In genomic region chr11:67081125-67081649, GRCm38 (mm10) we compare ENCODE assay signal across 7 mouse cellular contexts. TPM values are rescaled to one million over a fixed set of nuclear protein-coding genes. Genes with fewer than 3 reads are reported as not detected.
DNase-seq lines count a peak whose midpoint lies in the region; ATAC-seq and TF ChIP-seq lines count a peak whose summit lies in the region.

No protein-coding gene starts in this region.

- H3K4me3 ChIP-seq in hindbrain, embryonic 16.5 days (ENCODE audit: low read length): no peak overlapping the region
- no peak overlapping the region for H3K4me3 ChIP-seq in liver, embryonic 13.5 days (replicated peaks)

- TF ChIP-seq CTCF in Patski (IDR thresholded peaks at IDR 0.05): no peak

- no peak overlapping the region for H3K9ac ChIP-seq in hindbrain, embryonic 16.5 days (ENCODE audit: low read depth, low read length)
- no peak overlapping the region for H3K9ac ChIP-seq in liver, embryonic 13.5 days

- no peaks in the 10 kb centered on the region for H3K4me1 ChIP-seq in hindbrain, embryonic 16.5 days (ENCODE audit: control insufficient read depth, insufficient read depth, low read depth, low read length)
- H3K4me1 ChIP-seq in liver, embryonic 13.5 days (replicated peaks): peaks cover 3% of the 10 kb centered on the region; the same call in 1 of the 2 replicates

- peaks cover 6% of the 10 kb centered on the region for H3K27me3 ChIP-seq in Patski
- H3K27me3 ChIP-seq in hindbrain, embryonic 16.5 days (replicated peaks; ENCODE audit: control insufficient read depth, insufficient read depth, low read length): peaks cover 4% of the 10 kb centered on the region; the same call in 1 of the 2 replicates
- peaks cover 26% of the 10 kb centered on the region for H3K27me3 ChIP-seq in liver, embryonic 13.5 days

- H3K36me3 ChIP-seq in hindbrain, embryonic 16.5 days (ENCODE audit: control insufficient read depth, insufficient read depth, low read length): no peaks in the 10 kb centered on the region
- H3K36me3 ChIP-seq in liver, embryonic 13.5 days: no peaks in the 10 kb centered on the region

- DNase-seq in ES-CJ7 (ENCODE audit: low read depth, low spot score): peak; percentile 87
- no peak for DNase-seq in Patski (ENCODE audit: low read depth, low spot score)
- no peak for DNase-seq in liver, embryonic 13.5 days
- DNase-seq in retina, postnatal 1 day: peak; percentile 85
- no peak for DNase-seq in right cerebral cortex, adult 18-20 months

- H3K4me2 ChIP-seq in hindbrain, embryonic 16.5 days (ENCODE audit: low read length): no peak overlapping the region
- no peak overlapping the region for H3K4me2 ChIP-seq in liver, embryonic 13.5 days

- ATAC-seq in Patski: peak; percentile 82
- ATAC-seq in hindbrain, embryonic 16.5 days: 0 out of 2 replicates have a peak, but pooled peaks have one; percentile 28
- peak; percentile 66 for ATAC-seq in liver, embryonic 13.5 days (ENCODE audit: low read depth)
- no peak for ATAC-seq in activated CD4-positive, CD25-positive, alpha-beta regulatory T cell, adult 4 months

- 2% methylated on average over 10 of the region's 11 CpGs for WGBS in hindbrain, embryonic 16.5 days
- WGBS in liver, embryonic 13.5 days (ENCODE audit: insufficient replicate concordance): 5% methylated on average over 11 of the region's 11 CpGs

- H3K27ac ChIP-seq in hindbrain, embryonic 16.5 days (ENCODE audit: low read depth, low read length): no peak overlapping the region
- no peak overlapping the region for H3K27ac ChIP-seq in liver, embryonic 13.5 days

- POLR2A ChIA-PET in Patski (lab: Charles Lee): no interaction called here

- in situ Hi-C loops in Patski (cut with MboI; ENCODE audit: low pct_unique_long_range_greater_than_20kb): loop anchor here (5.0 kb wide), 2 partner anchors 54 to 174 kb away; partner anchors contain the start of gene Tmem220

- CTCF ChIA-PET in Patski (lab: Charles Lee): interaction anchor here (1.0 to 1.1 kb wide), 2 partner anchors 26 to 60 kb away, joined by 3 to 6 read pairs; no protein-coding TSS in a partner anchor

- no peaks in the 10 kb centered on the region for H3K9me3 ChIP-seq in hindbrain, embryonic 16.5 days (ENCODE audit: control insufficient read depth, low read length)
- H3K9me3 ChIP-seq in liver, embryonic 13.5 days (replicated peaks): no peaks in the 10 kb centered on the region

RNA-seq across cellular contexts. Expression of gene Myh3, which starts 3.1 kb away (rescaled TPM):
- polyA plus RNA-seq in Patski (2021): 0.01 TPM
- 0.29 and 11.0 TPM in 2 replicates for polyA plus RNA-seq in hindbrain, embryonic 16.5 days (2015; fragmentation: Nextera tagmentation; extraction: Ambion mirVana)
- polyA plus RNA-seq in liver, embryonic 13.5 days (2015; fragmentation: Nextera tagmentation; extraction: Ambion mirVana): 1.6 and 1.8 TPM in 2 replicates
- polyA plus RNA-seq in activated CD4-positive, CD25-positive, alpha-beta regulatory T cell, adult 4 months (2017; shearing (Covaris generic)): under 1 TPM in 1 of 2 experiments, not detected in 1; 0.19 TPM

RNA-seq across cellular contexts. Expression of gene Sco1, which starts 28.7 kb away (rescaled TPM):
- 16.2 TPM for polyA plus RNA-seq in Patski (2021)
- polyA plus RNA-seq in hindbrain, embryonic 16.5 days (2015; fragmentation: Nextera tagmentation; extraction: Ambion mirVana): 9.6 and 12.0 TPM in 2 replicates
- 8.2 and 10.6 TPM in 2 replicates for polyA plus RNA-seq in liver, embryonic 13.5 days (2015; fragmentation: Nextera tagmentation; extraction: Ambion mirVana)
- 1 to 10 TPM; 6.9 to 8.9 TPM for polyA plus RNA-seq in activated CD4-positive, CD25-positive, alpha-beta regulatory T cell, adult 4 months (2017; shearing (Covaris generic))

RNA-seq across cellular contexts. Expression of gene Adprm, which starts 28.8 kb away (rescaled TPM):
- polyA plus RNA-seq in Patski (2021): 27.9 TPM
- polyA plus RNA-seq in hindbrain, embryonic 16.5 days (2015; fragmentation: Nextera tagmentation; extraction: Ambion mirVana): 30.3 and 30.8 TPM in 2 replicates
- polyA plus RNA-seq in liver, embryonic 13.5 days (2015; fragmentation: Nextera tagmentation; extraction: Ambion mirVana): 10.7 and 14.0 TPM in 2 replicates
- 10 to 100 TPM; 66.8 to 67.3 TPM for polyA plus RNA-seq in activated CD4-positive, CD25-positive, alpha-beta regulatory T cell, adult 4 months (2017; shearing (Covaris generic))

RNA-seq across cellular contexts. Expression of gene Tmem220, which starts 56.2 kb away (rescaled TPM):
- polyA plus RNA-seq in Patski (2021): 6.6 TPM
- polyA plus RNA-seq in hindbrain, embryonic 16.5 days (2015; fragmentation: Nextera tagmentation; extraction: Ambion mirVana): 0.50 and 0.57 TPM in 2 replicates
- 1.5 and 2.0 TPM in 2 replicates for polyA plus RNA-seq in liver, embryonic 13.5 days (2015; fragmentation: Nextera tagmentation; extraction: Ambion mirVana)
- 1 to 10 TPM in 1 of 2 experiments, under 1 TPM in 1; 0.63 to 1.0 TPM for polyA plus RNA-seq in activated CD4-positive, CD25-positive, alpha-beta regulatory T cell, adult 4 months (2017; shearing (Covaris generic))

Comparison
In these comparisons a context has a peak if more than half of its experiments do, and no peak if none do; other contexts are left out.
1. DNase-seq: peak in ES-CJ7 (single experiment) and retina, postnatal 1 day (single experiment); none in Patski (single experiment), liver, embryonic 13.5 days (single experiment) and right cerebral cortex, adult 18-20 months (single experiment).